Mouse (Mus musculus) cerebellum, adult 8-10 months (tissue): ENCODE data around the gene Ackr3.

Source experiments
- DNase-seq: peaks from one replicate; pipeline ENCODE4 v3.0.0; 2022

Ackr3 gene

DNA sequence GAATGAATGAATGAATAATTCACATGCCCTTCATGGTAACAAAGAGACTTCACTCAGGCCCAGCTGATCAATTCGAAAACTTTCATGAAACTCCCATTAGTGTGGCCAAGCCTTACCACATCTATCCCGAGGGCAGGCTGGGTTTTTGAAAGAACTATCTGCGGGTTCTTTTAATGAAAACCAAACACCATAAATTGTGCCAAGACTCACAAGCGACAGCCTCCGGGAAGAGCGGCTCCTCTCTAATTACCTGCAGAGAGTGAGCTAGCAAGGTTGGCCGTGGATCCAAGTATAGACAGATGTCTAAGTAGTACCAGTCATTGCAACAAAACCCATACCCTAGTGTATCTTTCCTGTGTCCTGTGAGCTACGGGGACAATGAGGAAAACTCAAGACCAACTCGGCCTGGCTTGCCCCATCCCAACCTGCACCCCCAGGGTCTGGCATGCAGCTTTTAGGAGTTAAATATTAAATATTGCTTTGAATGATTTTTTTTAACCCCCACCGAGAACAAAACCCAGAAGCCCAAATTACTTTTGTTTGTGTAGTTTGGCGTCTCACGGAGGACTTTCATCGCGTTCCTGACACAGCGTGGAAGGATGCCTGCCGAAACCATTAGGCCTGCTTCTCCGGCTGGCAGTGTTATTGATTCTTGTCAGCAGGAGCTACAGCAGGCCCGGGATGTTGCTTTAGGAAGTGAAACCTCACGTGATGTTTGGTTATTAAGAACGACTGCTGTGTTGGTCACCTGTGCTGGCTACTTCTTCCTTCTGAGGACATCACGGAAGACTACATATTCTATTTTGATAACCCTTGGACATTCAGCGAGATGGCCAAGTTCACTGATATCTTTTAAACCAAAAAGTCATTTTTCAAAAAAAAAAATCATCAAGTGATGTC, 28.1 kb downstream of the Ackr3 start:
- no peak for DNase-seq

DNA sequence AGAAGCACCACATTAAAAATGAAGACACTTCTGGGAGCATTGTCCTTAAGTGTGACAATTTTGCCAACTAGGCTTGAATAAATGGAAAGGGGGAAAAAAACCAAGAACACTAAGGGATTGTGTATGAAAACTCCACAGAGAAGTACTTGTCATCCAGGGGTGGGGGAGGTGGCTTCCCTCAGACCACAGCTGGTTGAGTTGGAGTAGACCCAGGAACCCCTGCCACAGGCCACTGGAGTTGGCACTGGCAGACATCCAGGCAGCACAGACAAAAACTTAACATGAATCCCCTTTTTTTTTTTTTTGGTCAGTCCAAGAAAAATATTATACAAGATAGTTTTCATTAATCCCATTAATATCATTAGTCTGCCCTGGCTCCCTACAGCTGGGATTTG, 28.7 kb downstream of the Ackr3 start:
- no peak for DNase-seq

DNA sequence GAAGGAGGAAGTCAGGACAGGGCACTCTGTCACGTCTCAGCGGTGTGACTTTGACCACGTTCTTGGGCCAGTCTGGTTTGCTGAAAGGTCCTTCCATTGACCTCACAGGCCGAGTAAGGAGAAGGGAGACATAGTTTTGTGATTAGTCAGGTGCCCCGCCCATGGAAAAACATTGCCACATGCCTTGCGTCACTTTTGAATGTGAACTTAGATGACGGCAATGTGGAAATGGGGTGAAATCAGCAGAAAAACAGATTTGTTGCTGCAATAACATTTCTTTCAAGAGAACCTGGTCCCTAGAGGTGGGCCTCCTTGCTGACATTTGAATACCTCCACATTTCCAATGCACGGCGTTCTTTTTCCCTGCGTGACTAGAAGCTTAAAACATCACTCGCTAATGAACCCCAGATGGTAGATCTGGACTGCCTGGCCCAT, 30.9 kb downstream of the Ackr3 start:
- no peak for DNase-seq

DNA sequence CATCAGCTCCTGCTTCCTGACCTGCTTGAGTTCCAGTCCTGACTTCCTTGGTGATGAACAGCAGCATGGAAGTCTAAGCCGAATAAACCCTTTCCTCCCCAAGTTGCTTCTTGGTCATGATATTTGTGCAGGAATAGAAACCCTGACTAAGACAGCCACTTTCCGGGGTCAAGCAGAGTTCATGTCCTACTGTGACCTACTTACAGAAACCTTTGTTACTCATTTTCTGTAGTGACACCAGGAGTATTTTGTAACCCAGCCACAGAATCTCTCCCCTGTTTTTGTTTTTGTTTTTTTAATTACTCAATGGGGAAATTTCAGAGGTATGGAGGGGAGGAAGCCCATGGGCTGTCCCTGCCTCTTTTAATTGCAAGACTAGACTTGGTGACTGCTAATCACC, 32.9 kb downstream of the Ackr3 start:
- no peak for DNase-seq

DNA sequence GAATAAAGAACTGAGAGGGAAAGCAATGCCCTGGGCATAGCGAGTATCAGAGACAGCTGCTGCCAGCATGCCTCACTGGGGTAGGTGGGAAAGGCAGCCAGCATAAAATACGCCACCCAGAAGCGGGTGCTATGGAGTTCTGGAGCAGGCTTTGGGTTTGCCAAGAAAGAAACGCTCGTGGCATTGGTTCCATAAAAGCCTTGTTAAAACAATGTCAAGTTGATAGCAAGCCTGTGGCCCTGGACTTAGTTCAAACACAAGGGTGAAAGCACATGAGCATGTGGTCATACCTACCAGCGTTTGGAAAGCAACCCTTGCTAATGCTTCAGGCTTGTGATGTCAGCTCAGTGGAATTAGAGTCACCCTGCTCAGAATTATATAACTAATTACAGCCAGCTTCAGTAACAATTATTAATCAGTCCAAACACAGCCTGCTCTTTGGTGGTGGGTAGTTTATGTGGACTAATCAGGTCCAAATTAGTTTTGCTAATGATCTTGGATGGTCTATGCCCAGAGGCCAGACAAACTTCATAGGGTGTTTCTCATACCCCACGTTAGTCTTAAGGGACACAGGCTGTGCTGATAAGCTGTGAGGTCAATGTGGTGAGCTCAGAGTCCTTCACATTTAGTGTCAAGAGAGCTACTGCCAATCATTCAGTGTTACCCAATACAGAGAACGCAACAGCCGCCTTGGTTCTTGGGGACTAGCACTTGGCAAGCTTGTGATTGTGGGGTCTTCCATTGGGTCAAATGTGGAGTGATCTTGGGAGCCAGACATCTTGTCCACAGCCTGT, 34.5 kb downstream of the Ackr3 start:
- no peak for DNase-seq

DNA sequence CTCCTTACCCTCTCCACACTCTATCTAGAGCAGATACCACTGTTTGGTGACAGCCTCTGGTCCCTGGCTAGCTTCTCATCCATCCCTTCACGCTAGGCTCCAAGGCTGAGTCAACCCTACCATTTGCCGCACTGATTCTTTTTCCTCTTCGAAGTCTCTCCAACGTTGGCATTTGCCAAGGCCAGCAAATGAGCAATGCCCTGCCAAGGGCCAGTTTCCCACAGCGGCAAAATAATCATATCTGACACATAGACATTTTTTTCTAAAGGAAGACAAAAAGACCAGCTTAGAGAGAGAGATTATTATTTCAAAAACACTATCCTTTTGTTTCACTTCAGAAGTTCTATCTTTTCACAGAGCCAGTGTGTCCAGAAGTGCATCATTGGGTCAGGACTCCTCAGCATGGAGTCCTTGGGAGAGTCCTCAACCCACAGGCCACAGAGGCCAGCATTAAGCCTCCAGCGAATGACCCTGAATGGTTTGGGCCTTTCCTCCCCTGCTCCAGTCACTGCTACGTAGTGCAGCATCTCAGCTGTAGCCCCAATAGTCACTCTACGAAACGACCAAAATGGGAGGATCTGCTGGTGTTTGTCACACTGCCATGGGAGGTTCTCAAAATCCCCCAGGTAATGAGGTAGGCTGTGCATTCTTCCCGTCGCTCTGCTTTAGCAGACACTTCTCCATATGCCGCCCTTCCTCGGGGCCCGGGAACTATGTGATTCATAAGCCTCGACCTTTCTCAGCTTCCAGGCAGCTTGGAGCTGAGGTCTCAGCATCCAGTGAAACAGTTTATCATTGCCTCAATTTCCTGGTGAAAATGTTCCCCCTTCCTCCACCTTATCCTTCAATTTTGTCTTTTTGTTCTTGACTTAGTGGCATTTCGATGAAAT, 35.8 kb downstream of the Ackr3 start:
- no peak for DNase-seq

DNA sequence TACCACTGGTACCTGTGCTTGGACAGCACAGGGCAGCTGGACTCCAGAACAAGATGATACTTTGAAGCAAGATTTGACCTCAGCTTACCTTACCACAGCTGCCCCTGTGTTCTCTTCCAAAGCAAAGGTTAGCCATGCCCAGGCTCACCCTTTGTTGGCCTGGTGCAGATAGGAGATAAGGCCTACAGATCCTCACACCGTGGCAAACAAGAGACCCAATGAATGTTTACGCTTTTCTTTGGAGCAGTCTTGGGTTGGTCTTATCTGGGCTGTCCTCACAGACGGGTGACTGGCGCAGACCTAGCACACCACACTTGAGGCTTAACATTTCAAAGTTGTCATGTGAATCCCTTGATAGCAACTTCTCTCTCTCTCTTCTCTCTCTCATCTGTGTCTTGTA, 36.5 kb downstream of the Ackr3 start:
- DNase-seq = no peak

DNA sequence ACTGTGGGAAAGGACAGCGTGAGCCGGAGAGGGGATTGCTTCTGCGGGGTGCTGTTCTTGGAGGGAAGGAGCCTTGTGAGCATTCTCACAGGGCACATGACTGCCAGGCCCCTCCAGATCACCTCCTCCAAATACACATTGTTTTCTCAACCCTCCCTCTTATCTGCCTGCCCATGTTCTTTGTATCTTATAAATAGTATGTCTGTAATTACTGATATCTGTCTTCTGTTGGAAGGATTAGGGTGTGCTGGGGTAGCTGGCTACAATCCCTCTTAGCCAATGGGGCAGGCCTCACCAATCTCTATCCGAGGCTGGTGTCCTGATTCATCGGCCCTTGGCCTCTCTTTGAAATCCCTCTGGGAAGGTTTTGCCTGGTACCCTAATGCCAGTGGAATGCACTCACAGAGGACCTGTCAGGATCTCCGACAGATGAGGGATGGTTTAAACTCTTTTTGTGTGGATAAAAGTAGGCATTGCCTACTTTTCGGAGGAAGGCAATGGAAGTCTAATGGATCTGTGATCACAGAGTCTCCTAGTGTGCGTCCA, 38.7 kb downstream of the Ackr3 start:
- DNase-seq = no peak

DNA sequence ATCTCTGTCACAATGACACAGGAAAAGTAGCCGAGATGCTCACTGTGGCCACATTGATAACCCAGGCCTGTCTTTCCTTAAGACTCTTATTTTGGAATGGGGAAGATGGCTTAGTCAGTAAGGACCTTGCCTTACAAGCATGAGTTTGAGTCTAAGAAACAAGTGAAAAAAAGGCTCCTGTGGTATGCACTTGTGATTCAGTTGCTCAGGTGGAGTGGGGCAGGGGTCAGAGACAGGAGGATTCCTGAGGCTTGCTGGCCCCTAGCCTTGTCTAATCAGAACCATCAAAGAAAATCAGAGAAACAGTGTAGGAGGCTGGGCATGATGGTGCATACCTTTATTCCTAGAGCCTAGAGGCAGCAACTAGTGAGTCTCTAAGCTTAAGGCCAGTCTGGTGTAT, 40.8 kb downstream of the Ackr3 start:
- no peak for DNase-seq

DNA sequence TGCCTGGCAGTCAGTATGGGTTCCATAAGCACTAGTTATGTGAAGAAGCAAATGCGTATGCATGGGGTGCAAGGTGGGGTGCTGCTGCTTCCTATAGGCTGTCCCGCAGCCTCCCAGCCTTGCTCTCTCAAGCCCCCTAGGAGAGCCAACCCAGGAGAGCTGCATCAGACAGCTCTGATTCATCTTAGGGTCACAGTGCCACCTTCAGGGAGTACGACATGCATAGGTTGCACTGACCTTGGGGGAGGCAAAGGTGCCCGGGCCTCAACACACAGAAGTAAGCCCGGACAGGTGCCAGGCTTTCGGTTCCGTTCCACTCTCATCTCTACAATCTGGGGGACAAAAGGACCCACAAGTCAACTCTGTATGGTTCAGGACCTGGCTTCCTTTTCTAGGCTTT, 41.8 kb downstream of the Ackr3 start:
- no peak for DNase-seq

DNA sequence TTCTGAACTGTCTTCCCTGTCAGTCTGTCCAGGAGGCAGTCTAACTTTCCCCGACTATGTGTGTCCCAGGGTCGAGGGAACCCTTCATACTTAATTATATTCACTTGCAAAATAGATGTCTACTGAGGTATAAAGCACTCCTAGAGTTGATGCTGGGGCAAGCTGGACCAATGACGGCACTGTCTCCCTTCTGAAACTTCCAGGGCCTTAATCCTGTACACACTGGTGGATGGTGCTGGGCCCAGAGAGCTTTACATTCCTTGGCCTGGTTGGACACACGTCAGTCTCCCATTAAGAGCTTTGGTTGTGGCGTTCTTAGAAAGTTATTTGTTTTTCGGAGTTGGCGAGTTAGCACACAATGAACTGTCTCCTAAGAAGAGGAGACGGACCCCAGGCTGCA, 42.3 kb downstream of the Ackr3 start:
- DNase-seq = no peak

DNA sequence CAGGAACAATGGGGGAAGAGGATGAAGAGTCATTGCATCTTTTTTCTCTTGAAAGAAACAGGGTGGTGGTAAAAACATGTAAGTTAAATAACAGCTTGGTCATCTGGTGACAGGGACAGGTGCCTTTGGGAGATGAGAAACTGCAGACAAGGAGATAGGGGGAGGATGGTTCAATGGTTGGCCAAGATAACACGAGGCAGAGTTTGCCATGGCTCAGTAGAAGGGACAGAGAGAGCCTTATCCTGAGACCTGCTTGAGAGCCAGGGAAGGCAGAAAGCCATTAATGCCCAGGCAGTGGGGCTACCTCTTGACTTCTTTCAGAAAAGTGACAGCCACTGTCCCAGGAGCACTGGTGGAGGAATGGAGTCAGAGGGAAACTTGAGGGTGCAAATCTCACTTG, 43.0 kb downstream of the Ackr3 start:
- DNase-seq = no peak

DNA sequence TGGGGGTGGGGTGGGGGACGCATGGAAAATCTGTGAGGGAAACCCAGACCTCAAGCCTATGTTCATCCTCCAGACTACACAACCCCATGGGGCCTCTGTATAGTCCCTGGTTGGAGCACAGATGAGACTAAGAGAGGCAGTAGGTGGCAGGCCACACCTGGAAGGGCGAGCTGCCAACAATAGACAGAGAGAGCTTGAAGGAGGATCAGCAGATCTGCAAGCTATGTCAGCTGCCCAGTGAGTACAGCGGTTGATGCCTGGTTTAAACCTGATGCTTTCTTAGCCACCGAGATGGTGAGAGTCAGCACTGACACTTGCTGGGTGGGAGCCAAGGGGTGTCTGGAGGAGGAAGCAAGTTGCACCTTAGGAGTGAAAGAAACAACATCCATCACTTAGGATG, 43.5 kb downstream of the Ackr3 start:
- DNase-seq = no peak

DNA sequence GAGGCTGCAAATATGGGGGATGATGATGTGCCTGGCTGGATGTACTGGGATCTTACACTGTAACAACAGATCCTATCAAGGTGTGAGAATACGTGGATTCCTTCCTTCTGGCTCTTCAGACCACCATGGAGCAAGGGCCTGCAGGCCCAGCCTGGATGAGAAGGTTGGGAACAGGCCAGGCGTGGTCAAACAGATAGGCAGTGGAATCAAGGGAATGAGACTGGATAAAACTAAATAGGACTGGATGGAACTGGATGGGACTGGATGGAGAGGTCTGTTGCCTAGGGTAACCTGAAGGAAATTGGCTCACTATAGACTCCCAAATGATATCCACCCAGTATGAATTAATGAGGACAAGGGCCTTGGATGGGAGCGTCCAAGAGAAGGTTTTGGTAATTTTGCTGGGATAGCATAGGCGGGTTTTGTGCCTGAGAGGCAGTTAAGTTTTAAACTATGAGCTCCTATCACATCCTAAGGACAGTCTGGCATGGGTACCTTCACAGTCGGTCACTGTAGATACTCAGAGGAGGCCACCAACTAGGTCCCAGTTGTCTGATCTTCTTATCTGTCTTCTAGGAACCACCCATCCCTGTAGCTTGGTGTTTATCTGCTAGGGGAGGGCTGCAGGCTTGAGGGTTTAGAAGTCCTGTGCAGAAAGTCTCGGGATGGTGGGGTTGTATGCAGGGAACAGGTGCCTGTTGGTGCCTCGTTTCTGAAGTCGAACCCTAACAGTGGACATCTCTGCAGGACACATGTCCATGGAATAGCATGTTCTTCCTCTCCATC, 44.2 kb downstream of the Ackr3 start:
- DNase-seq = no peak

DNA sequence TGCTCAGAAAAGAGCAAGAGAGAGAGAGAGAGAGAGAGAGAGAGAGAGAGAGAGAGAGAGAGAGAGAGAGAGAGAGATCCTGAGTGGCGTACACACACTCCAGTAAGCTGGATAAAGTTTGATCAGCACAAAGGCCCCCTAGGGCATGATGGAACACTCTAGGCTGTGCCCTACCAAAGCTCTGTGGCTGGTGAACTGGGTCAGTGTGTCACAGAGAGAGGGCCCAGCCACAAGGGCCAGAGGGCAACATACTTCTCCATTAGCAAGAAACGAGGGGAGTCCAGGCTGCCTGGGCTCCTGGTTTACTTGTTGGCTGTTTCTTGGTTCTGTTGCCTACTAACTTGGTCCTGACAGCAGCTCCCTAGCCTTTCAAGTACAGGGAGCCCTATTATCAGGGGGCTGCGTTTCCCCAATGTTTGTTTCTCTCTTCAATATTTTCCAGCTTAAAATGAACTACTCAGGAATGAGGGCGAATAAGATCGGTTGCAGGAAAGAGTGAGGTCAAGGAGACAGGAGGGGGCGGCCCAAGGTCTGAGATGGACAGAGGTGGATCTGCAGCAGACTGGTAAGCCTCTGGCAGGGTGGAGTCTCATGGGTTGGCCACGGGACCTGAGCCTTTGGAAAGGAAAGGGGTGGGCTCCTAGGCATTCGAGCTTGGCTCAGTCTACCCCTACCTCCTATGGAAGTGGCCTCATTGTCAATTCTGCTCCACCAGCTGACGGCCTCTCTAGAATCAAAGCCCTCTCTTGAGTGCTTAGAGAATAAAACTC, 45.4 kb downstream of the Ackr3 start:
- DNase-seq = no peak

DNA sequence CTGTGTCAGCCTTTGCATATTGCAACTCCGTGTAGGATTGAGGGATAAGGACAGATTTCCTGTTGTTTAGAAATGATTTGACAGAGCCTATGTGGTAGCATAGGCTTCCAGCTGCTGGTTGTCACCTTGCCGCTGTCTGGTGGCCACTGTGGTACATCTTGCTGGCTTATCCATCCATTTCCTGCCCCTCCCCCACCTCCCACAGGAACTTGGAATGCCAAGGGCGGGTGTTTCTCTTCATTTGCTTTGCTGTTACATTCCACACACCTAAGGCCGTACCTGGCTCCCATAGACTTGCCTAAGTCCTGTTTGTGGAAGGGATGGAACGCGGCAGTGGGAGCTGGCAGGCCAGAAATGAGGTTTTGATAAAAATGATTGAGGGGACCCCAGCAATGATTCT, 46.6 kb downstream of the Ackr3 start:
- DNase-seq = no peak

DNA sequence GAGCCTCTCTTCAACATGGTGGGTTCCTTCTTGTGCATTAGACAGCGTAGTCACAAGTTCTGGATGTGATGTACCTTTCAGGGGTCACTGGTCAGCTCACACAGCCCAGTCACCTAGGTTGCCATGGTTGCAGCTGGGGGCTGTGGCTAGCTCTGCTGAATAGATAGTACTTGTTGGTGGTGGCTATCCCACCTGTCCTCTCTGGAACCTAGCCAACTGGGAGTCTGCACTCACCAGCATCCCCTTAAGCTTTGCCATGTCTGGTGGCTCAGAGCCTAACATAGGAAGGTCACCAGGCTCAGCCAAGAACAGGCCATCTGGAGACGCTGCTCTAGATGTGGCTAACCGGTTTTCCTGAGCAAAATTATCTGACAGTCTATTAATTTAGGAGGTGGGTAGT, 47.4 kb downstream of the Ackr3 start:
- DNase-seq = peak; percentile 25

DNA sequence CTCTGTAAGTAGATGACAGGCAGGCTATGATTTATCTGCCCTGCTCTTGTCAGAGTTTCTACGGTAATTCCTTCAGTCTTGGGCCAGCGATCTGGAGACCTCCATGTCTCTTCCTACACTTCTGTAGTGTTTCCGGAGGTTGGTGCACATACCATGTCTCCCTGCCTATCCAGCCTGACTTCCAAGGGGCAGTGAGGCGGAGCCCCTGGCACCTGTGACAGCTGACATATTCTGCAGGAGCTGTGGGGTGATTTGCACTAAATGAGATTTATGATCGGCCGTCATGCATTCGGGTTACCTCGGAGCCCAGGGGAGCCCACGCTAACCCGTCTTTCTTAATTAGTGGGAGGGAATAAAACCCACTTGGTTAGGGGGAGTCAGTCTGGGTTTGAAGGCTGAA, 49.7 kb downstream of the Ackr3 start:
- DNase-seq = no peak

DNA sequence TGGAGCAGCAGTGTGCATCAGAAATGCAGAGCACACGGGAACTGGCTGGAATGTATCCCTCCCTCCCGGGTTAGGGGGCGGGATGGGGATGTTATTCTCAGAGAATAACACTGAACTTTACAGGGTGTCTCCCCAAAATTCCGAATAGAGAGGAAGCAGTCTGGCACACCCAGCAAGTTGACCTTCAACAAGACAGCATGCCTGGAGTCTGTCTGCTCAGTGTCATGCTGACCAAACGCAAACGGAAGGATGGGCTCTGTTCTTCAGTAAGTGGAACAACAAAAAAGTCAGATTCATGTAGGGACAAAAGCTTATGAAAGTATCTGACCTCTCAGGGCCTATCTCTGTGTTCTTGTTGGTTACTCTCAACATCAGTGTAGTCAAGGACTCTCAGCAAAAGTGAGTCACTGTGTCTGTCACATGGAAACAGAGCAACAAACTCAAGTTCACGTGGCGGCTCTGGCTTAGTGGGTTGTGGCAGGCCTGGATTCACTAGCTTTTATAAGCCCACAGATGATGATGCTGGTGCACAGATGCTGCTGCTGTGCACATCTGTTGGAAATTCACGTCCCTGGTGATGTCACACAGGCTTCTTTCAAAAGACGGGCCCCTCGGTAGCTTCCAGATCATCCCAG, 54.6 kb downstream of the Ackr3 start:
- DNase-seq = no peak

DNA sequence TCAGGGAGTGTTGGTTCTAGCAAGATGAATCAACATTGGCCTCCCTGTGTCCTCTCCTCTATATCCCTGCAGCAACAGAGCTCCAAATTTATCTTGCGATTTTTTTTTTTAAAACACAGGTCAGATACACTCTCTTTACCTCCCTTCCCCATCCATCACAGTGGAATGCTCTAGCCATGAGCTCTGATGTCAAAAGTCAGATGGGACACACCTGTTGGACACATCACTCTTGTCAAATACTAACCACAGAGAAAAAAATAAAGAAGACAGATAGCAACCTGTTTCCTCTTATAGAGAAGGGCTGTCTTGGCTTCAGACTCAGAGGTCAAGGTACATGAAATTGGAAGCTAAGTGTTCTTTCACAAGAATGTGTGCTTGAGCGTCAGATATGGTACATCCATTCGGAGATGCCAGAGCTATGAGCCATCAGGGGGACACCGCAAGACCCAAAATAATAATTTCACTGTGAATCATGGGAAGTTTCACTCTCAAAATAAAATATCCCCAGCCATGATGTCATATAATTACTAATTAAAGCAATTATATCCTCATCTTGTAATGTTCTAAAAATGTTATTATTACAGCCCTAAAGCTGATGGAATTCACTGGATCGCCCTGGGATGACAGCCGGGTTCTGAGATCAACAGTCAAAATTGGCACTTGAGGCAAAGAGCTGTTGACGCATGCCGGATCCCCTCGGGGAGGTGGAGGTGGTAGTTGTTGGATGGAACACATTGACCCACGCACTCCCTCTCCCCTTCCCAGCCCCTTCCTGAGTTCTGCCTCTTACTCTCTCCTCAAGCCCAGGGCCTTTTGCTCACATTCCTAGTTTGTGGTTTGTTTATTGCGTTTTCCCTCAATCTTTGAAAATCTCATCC, 57.2 kb downstream of the Ackr3 start:
- DNase-seq = no peak
